Mouse (Mus musculus) MEL (cell line): ENCODE results near the gene Cplx2. TPM values are rescaled to one million over a fixed set of nuclear protein-coding genes. Genes with fewer than 3 reads are reported as not detected.
A peak's percentile ranks its signal among the peaks of the same experiment; 100 is the strongest.

ENCODE experiments used
- DNase-seq: peaks from one replicate; pipeline ENCODE4 v3.0.0; 2011; ENCODE audit warnings: low read depth, low spot score
- H3K27ac ChIP-seq: 2 replicates; pipeline ENCODE4 v1.5.1; 2012; ENCODE audit warnings: low read depth, mild to moderate bottlenecking, control low read depth, low read length, moderate library complexity; ENCODE audit not compliant: control insufficient read depth
- H3K27me3 ChIP-seq, 2 experiments: fragments of 150-350 bp in 1 of 2; sonication (generic) in 1 of 2; 2 replicates each; pipeline ENCODE4 v1.6.1; 2012; ENCODE audit warnings: low read length in 2 of 2, mild to moderate bottlenecking in 2 of 2, improper control_type of control experiment in 1 of 2, moderate library complexity in 1 of 2; ENCODE audit not compliant: insufficient read depth in 2 of 2, control insufficient read depth in 1 of 2
- H3K36me3 ChIP-seq, 2 experiments: 2 replicates each; pipeline ENCODE4 v1.6.1; 2012 to 2014; ENCODE audit warnings: low read length in 2 of 2, improper control_type of control experiment in 1 of 2, inconsistent platforms in 1 of 2, mild to moderate bottlenecking in 1 of 2; ENCODE audit not compliant: insufficient read depth in 2 of 2, control insufficient read depth in 1 of 2
- H3K4me1 ChIP-seq, 2 experiments: fragments of 150-350 bp in 1 of 2; sonication (generic) in 1 of 2; 2 replicates each; pipeline ENCODE4 v1.6.1; 2012; ENCODE audit warnings: low read length in 2 of 2, improper control_type of control experiment in 1 of 2, mild to moderate bottlenecking in 1 of 2; ENCODE audit not compliant: insufficient read depth in 2 of 2, control insufficient read depth in 1 of 2
- H3K4me3 ChIP-seq, 2 experiments: fragments of 150-350 bp in 1 of 2; sonication (generic) in 1 of 2; 2 replicates each; pipeline ENCODE4 v1.5.1; 2012; ENCODE audit warnings: low read depth in 2 of 2, low read length in 2 of 2, mild to moderate bottlenecking in 2 of 2, moderate library complexity in 2 of 2, control low read depth in 1 of 2, improper control_type of control experiment in 1 of 2; ENCODE audit not compliant: control insufficient read depth in 1 of 2, insufficient read depth in 1 of 2
- H3K79me2 ChIP-seq: 2 replicates; pipeline ENCODE4 v1.6.1; 2012; ENCODE audit warnings: mild to moderate bottlenecking, low read length, moderate library complexity; ENCODE audit not compliant: control insufficient read depth, poor library complexity, insufficient read depth
- H3K9ac ChIP-seq: 2 replicates; pipeline ENCODE4 v1.6.1; 2012; ENCODE audit warnings: low read depth, mild to moderate bottlenecking, control low read depth, low read length, moderate library complexity; ENCODE audit not compliant: control insufficient read depth, poor library complexity, severe bottlenecking
- H3K9me3 ChIP-seq: fragments of 150-350 bp; sonication (generic); replicated peaks from 2 replicates; pipeline ENCODE4 v1.6.1; 2012; ENCODE audit warnings: mild to moderate bottlenecking, low read length, improper control_type of control experiment, moderate library complexity; ENCODE audit not compliant: insufficient read depth
- BHLHE40 ChIP-seq: IDR thresholded peaks from 2 replicates; pipeline ENCODE4 v1.6.1; 2012; ENCODE audit warnings: low read depth, mild to moderate bottlenecking, inconsistent platforms, low read length, improper control_type of control experiment, borderline replicate concordance
- CTCF ChIP-seq, 3 experiments: IDR thresholded peaks in 2 of 3; conservative IDR thresholded peaks in 1 of 3; 2 replicates each; pipeline ENCODE4 v1.5.1; 2011 to 2012; ENCODE audit warnings: low read length in 3 of 3, low read depth in 2 of 3, mild to moderate bottlenecking in 2 of 3, improper control_type of control experiment in 1 of 3, inconsistent platforms in 1 of 3, mixed read lengths in 1 of 3, moderate library complexity in 1 of 3; ENCODE audit not compliant: control insufficient read depth in 1 of 3, insufficient read depth in 1 of 3, poor library complexity in 1 of 3, severe bottlenecking in 1 of 3
- ELF1 ChIP-seq: IDR thresholded peaks from 2 replicates; pipeline ENCODE4 v1.6.1; 2014; ENCODE audit warnings: low read depth, mild to moderate bottlenecking, inconsistent platforms, low read length, improper control_type of control experiment, moderate library complexity
- EP300 ChIP-seq, 2 experiments: IDR thresholded peaks; 2 replicates each; pipeline ENCODE4 v1.6.1; 2011; ENCODE audit warnings: improper control_type of control experiment in 2 of 2, low read length in 2 of 2, low read depth in 1 of 2, mild to moderate bottlenecking in 1 of 2
- ETS1 ChIP-seq: IDR thresholded peaks from 2 replicates; pipeline ENCODE4 v1.6.1; 2012; ENCODE audit warnings: low read depth, mild to moderate bottlenecking, inconsistent platforms, low read length, improper control_type of control experiment, moderate library complexity
- GATA1 ChIP-seq: IDR thresholded peaks from 2 replicates; pipeline ENCODE4 v1.6.1; 2011; ENCODE audit warnings: low read depth, low read length, improper control_type of control experiment
- HCFC1 ChIP-seq: IDR thresholded peaks from 2 replicates; pipeline ENCODE4 v1.6.1; 2012; ENCODE audit warnings: low read depth, mild to moderate bottlenecking, inconsistent platforms, low read length, improper control_type of control experiment, moderate library complexity
- MAFK ChIP-seq: IDR thresholded peaks from 2 replicates; pipeline ENCODE4 v1.6.1; 2011; ENCODE audit warnings: low read depth, mild to moderate bottlenecking, low read length, improper control_type of control experiment, borderline replicate concordance
- MAX ChIP-seq: IDR thresholded peaks from 2 replicates; pipeline ENCODE4 v1.6.1; 2011; ENCODE audit warnings: low read length, improper control_type of control experiment
- MAZ ChIP-seq: IDR thresholded peaks from 2 replicates; pipeline ENCODE4 v1.6.1; 2012; ENCODE audit warnings: low read depth, mild to moderate bottlenecking, inconsistent platforms, low read length, improper control_type of control experiment
- MXI1 ChIP-seq: IDR thresholded peaks from 2 replicates; pipeline ENCODE4 v1.6.1; 2011; ENCODE audit warnings: mild to moderate bottlenecking, low read depth, low read length, improper control_type of control experiment
- MYB ChIP-seq: IDR thresholded peaks from 2 replicates; pipeline ENCODE4 v1.6.1; 2011; ENCODE audit warnings: mild to moderate bottlenecking, low read depth, low read length, improper control_type of control experiment
- NELFE ChIP-seq: IDR thresholded peaks from 2 replicates; pipeline ENCODE4 v1.6.1; 2011; ENCODE audit warnings: low read depth, low read length, improper control_type of control experiment
- POLR2AphosphoS5 ChIP-seq: IDR thresholded peaks from 2 replicates; pipeline ENCODE4 v1.6.1; 2012; ENCODE audit warnings: low read depth, borderline replicate concordance, mild to moderate bottlenecking, inconsistent platforms, low read length, moderate library complexity, mixed read lengths
- RCOR1 ChIP-seq: IDR thresholded peaks from 2 replicates; pipeline ENCODE4 v1.6.1; 2012; ENCODE audit warnings: low read depth, mild to moderate bottlenecking, inconsistent platforms, low read length, improper control_type of control experiment
- SIN3A ChIP-seq: IDR thresholded peaks from 2 replicates; pipeline ENCODE4 v1.6.1; 2012; ENCODE audit warnings: low read length, improper control_type of control experiment, inconsistent platforms
- TAL1 ChIP-seq: IDR thresholded peaks from 2 replicates; pipeline ENCODE4 v1.6.1; 2012; ENCODE audit warnings: mild to moderate bottlenecking, inconsistent platforms, low read length, moderate library complexity, mixed read lengths
- TBP ChIP-seq: IDR thresholded peaks from 2 replicates; pipeline ENCODE4 v1.8.0; 2011; ENCODE audit warnings: low read depth, low read length, improper control_type of control experiment
- TCF12 ChIP-seq: IDR thresholded peaks from 2 replicates; pipeline ENCODE4 v1.6.1; 2014; ENCODE audit warnings: low read depth, mild to moderate bottlenecking, inconsistent platforms, low read length, improper control_type of control experiment, moderate library complexity
- ZC3H11A ChIP-seq: IDR thresholded peaks from 2 replicates; pipeline ENCODE4 v1.6.1; 2012; ENCODE audit warnings: low read depth, mild to moderate bottlenecking, inconsistent platforms, low read length, improper control_type of control experiment
- ZKSCAN1 ChIP-seq: IDR thresholded peaks from 2 replicates; pipeline ENCODE4 v1.6.1; 2012; ENCODE audit warnings: low read depth, mild to moderate bottlenecking, inconsistent platforms, low read length, improper control_type of control experiment, moderate library complexity
- ZMIZ1 ChIP-seq: IDR thresholded peaks from 2 replicates; pipeline ENCODE4 v1.6.1; 2012; ENCODE audit warnings: low read depth, mild to moderate bottlenecking, inconsistent platforms, low read length, improper control_type of control experiment, moderate library complexity
- polyA plus RNA-seq, 2 experiments: library from polyadenylated mRNA; stranded (reverse) in 1 of 2; unstranded in 1 of 2; fragments of >175 nt in 1 of 2; fragments of >200 nt in 1 of 2; gene quantifications; 2 replicates each; pipeline versions ENCODE4 v1.2.1 to v1.2.4; 2012; ENCODE audit warnings: low replicate concordance in 2 of 2, low read depth in 1 of 2; ENCODE audit not compliant: insufficient read length in 2 of 2, insufficient read depth in 1 of 2, missing spikeins in 1 of 2
- total RNA-seq: library from RNA; depleted of rRNA; stranded (reverse); fragments of 300-350 nt; gene quantifications from 2 replicates; pipeline ENCODE4 v1.2.3, GENCODE M21; 2012

Gene Cplx2
- total and polyA plus RNA-seq, 3 experiments = 1.8 to 4.7 TPM; not detected in 1

GRCm38 (mm10) chr13:54326686-54327447, 44.3 kb upstream of the Cplx2 start:
- peak; percentile 62 for DNase-seq
- Histone ChIP-seq H3K4me3 (no peak overlapping the region), H3K36me3 (peaks cover 0 to 42% of the 10 kb centered on the region in 2 experiments; a peak in 2 of 4 replicates), H3K27ac (peak overlapping the region; percentile 50), H3K27me3 (no peaks in the 10 kb centered on the region), H3K9me3 (no peaks in the 10 kb centered on the region), H3K9ac (no peak overlapping the region), H3K79me2 (no peaks in the 10 kb centered on the region), H3K4me1 (peaks cover 16 to 48% of the 10 kb centered on the region in 2 experiments)
- TF ChIP-seq EP300 (IDR thresholded peaks at IDR 0.05; ENCODE audit: low read depth in 1 of 2, low read length in 2 of 2) (peak; percentile 87 to 96), ELF1 (0 out of 2 replicates have a peak, but pooled peaks have one; percentile 32), ZKSCAN1 (no peak), NELFE (peak; percentile 45), RCOR1 (peak; percentile 73), TBP (0 out of 2 replicates have a peak, but pooled peaks have one; percentile 39), POLR2AphosphoS5 (no peak), MYB (peak; percentile 96), GATA1 (peak; percentile 88), TCF12 (peak; percentile 81), ZC3H11A (no peak), MAX (peak; percentile 48; the same call in 1 of the 2 replicates), HCFC1 (no peak), ETS1 (peak; percentile 58; the same call in 1 of the 2 replicates), TAL1 (peak; percentile 18; the same call in 1 of the 2 replicates), BHLHE40 (0 out of 2 replicates have a peak, but pooled peaks have one; percentile 36), MXI1 (0 out of 2 replicates have a peak, but pooled peaks have one; percentile 25), MAZ (0 out of 2 replicates have a peak, but pooled peaks have one; percentile 30), MAFK (peak; percentile 11; the same call in 1 of the 2 replicates), CTCF (IDR thresholded peaks at IDR 0.05 in 2 of 3, conservative IDR thresholded peaks at IDR 0.05 in 1 of 3; ENCODE audit: control insufficient read depth in 1 of 3, insufficient read depth in 1 of 3, low read depth in 2 of 3, low read length in 3 of 3, poor library complexity in 1 of 3, severe bottlenecking in 1 of 3) (peak; percentile 23 to 36 (median 25); a peak in 5 of 6 replicates), ZMIZ1 (no peak), SIN3A (peak; percentile 86)
